Mouse (Mus musculus): ENCODE data around the gene Lhfpl5. TPM values are rescaled to one million over a fixed set of nuclear protein-coding genes. Genes with fewer than 3 reads are reported as not detected.
"Not testable (repeated sequence)": the region's sequence is repeated elsewhere in the genome, so short reads cannot be mapped to it uniquely, and the experiment has no call there.

Gene Lhfpl5
- polyA plus RNA-seq, 1 experiment: not detected

- Histone ChIP-seq H3K4me1 (ENCODE audit: control insufficient read depth, insufficient read depth, low read length) (no peaks in the 10 kb centered on the region), H3K4me3 (replicated peaks; ENCODE audit: control insufficient read depth, low read depth, low read length) (no peak overlapping the region), H3K27ac (ENCODE audit: control insufficient read depth, insufficient read depth, low read depth, low read length, poor library complexity) (no peak overlapping the region)
- TF ChIP-seq POLR2A (IDR thresholded peaks at IDR 0.05; ENCODE audit: borderline replicate concordance, control insufficient read depth, low read depth, low read length) (no peak), CTCF (IDR thresholded peaks at IDR 0.05; ENCODE audit: control insufficient read depth, insufficient read depth, low read length) (no peak)
- 60% methylated on average over 12 of the region's 12 CpGs for WGBS
These were observed 37.6 kb upstream of the Lhfpl5 start for GRCm38 (mm10) chr17:28537881-28538280.

GRCm38 (mm10) chr17:28546925-28547324 is 28.5 kb upstream of the Lhfpl5 start:
- Histone ChIP-seq H3K27ac (ENCODE audit: control insufficient read depth, insufficient read depth, low read depth, low read length, poor library complexity) (no peak overlapping the region), H3K4me3 (replicated peaks; ENCODE audit: control insufficient read depth, low read depth, low read length) (no peak overlapping the region), H3K4me1 (ENCODE audit: control insufficient read depth, insufficient read depth, low read length) (no peaks in the 10 kb centered on the region)
- 75% methylated on average over 1 of the region's 1 CpGs for WGBS
- TF ChIP-seq CTCF (IDR thresholded peaks at IDR 0.05; ENCODE audit: control insufficient read depth, insufficient read depth, low read length) (no peak), POLR2A (IDR thresholded peaks at IDR 0.05; ENCODE audit: borderline replicate concordance, control insufficient read depth, low read depth, low read length) (no peak)

- 69% methylated on average over 11 of the region's 11 CpGs for WGBS
- H3K27ac ChIP-seq (ENCODE audit: control insufficient read depth, insufficient read depth, low read depth, low read length, poor library complexity): no peak overlapping the region
- no peaks in the 10 kb centered on the region for H3K4me1 ChIP-seq (ENCODE audit: control insufficient read depth, insufficient read depth, low read length)
- no peak for TF ChIP-seq CTCF (IDR thresholded peaks at IDR 0.05; ENCODE audit: control insufficient read depth, insufficient read depth, low read length)
- no peak for TF ChIP-seq POLR2A (IDR thresholded peaks at IDR 0.05; ENCODE audit: borderline replicate concordance, control insufficient read depth, low read depth, low read length)
- H3K4me3 ChIP-seq (replicated peaks; ENCODE audit: control insufficient read depth, low read depth, low read length): no peak overlapping the region
These were observed 26.9 kb upstream of the Lhfpl5 start for GRCm38 (mm10) chr17:28548550-28548949.

- Histone ChIP-seq H3K4me3 (replicated peaks; ENCODE audit: control insufficient read depth, low read depth, low read length) (no peak within 1 kb of the TSS), H3K4me1 (ENCODE audit: control insufficient read depth, insufficient read depth, low read length) (no peaks in the 10 kb centered on the region), H3K27ac (ENCODE audit: control insufficient read depth, insufficient read depth, low read depth, low read length, poor library complexity) (no peak within 1 kb of the TSS)
- TF ChIP-seq POLR2A (IDR thresholded peaks at IDR 0.05; ENCODE audit: borderline replicate concordance, control insufficient read depth, low read depth, low read length) (no peak), CTCF (IDR thresholded peaks at IDR 0.05; ENCODE audit: control insufficient read depth, insufficient read depth, low read length) (no peak)
- 79% methylated on average over 14 of the region's 14 CpGs for WGBS
These were observed 26.3 kb upstream of the Lhfpl5 start, which contains the start of gene Clpsl2 for GRCm38 (mm10) chr17:28549111-28549510. Clpsl2 (plus strand) TSS chr17:28549411.

GRCm38 (mm10) chr17:28553040-28553793 is 22.2 kb upstream of the Lhfpl5 start:
- H3K4me3 ChIP-seq (replicated peaks; ENCODE audit: control insufficient read depth, low read depth, low read length): no peak overlapping the region
- WGBS: 13% methylated on average over 14 of the region's 14 CpGs
- TF ChIP-seq CTCF (IDR thresholded peaks at IDR 0.05; ENCODE audit: control insufficient read depth, insufficient read depth, low read length) (peak; percentile 82), POLR2A (IDR thresholded peaks at IDR 0.05; ENCODE audit: borderline replicate concordance, control insufficient read depth, low read depth, low read length) (no peak)
- no peak overlapping the region for H3K27ac ChIP-seq (ENCODE audit: control insufficient read depth, insufficient read depth, low read depth, low read length, poor library complexity)
- no peaks in the 10 kb centered on the region for H3K4me1 ChIP-seq (ENCODE audit: control insufficient read depth, insufficient read depth, low read length)

GRCm38 (mm10) chr17:28554021-28554420 is 21.4 kb upstream of the Lhfpl5 start:
- H3K27ac ChIP-seq (ENCODE audit: control insufficient read depth, insufficient read depth, low read depth, low read length, poor library complexity); H3K4me3 ChIP-seq (replicated peaks; ENCODE audit: control insufficient read depth, low read depth, low read length); H3K4me1 ChIP-seq (ENCODE audit: control insufficient read depth, insufficient read depth, low read length): not testable (repeated sequence)
- 89% methylated on average over 4 of the region's 4 CpGs for WGBS

- Histone ChIP-seq H3K4me3 (replicated peaks; ENCODE audit: control insufficient read depth, low read depth, low read length) (no peak overlapping the region), H3K27ac (ENCODE audit: control insufficient read depth, insufficient read depth, low read depth, low read length, poor library complexity) (no peak overlapping the region), H3K4me1 (ENCODE audit: control insufficient read depth, insufficient read depth, low read length) (no peaks in the 10 kb centered on the region)
- no peak for TF ChIP-seq CTCF (IDR thresholded peaks at IDR 0.05; ENCODE audit: control insufficient read depth, insufficient read depth, low read length)
- TF ChIP-seq POLR2A (IDR thresholded peaks at IDR 0.05; ENCODE audit: borderline replicate concordance, control insufficient read depth, low read depth, low read length): no peak
- 35% methylated on average over 6 of the region's 6 CpGs for WGBS
These were observed 18.6 kb upstream of the Lhfpl5 start for GRCm38 (mm10) chr17:28556635-28557396.

- TF ChIP-seq CTCF (IDR thresholded peaks at IDR 0.05; ENCODE audit: control insufficient read depth, insufficient read depth, low read length): no peak
- TF ChIP-seq POLR2A (IDR thresholded peaks at IDR 0.05; ENCODE audit: borderline replicate concordance, control insufficient read depth, low read depth, low read length): no peak
- 73% methylated on average over 6 of the region's 6 CpGs for WGBS
- Histone ChIP-seq H3K27ac (ENCODE audit: control insufficient read depth, insufficient read depth, low read depth, low read length, poor library complexity) (no peak overlapping the region), H3K4me1 (ENCODE audit: control insufficient read depth, insufficient read depth, low read length) (no peaks in the 10 kb centered on the region), H3K4me3 (replicated peaks; ENCODE audit: control insufficient read depth, low read depth, low read length) (no peak overlapping the region)
These were observed 17.7 kb upstream of the Lhfpl5 start for GRCm38 (mm10) chr17:28557772-28558171.
